Mouse (Mus musculus): Measurements from ENCODE around the gene Amotl1. TPM values are rescaled to one million over a fixed set of nuclear protein-coding genes. Genes with fewer than 3 reads are reported as not detected.

Amotl1 gene
- polyA plus RNA-seq, 1 experiment from 2014 or later = 8.4 TPM

GRCm38 (mm10) chr9:14646061-14646460 lies 1.2 kb upstream of the Amotl1 start:
- H3K9ac ChIP-seq (ENCODE audit: low read depth, low read length) = no peak overlapping the region
- no peak for ATAC-seq
- no peaks in the 10 kb centered on the region for H3K36me3 ChIP-seq (ENCODE audit: control insufficient read depth, insufficient read depth, low read length)
- no peaks in the 10 kb centered on the region for H3K9me3 ChIP-seq (ENCODE audit: control insufficient read depth, low read length)
- peaks cover 2% of the 10 kb centered on the region; the same call in 1 of the 2 replicates for H3K4me1 ChIP-seq (ENCODE audit: control insufficient read depth, insufficient read depth, low read length)
- H3K27me3 ChIP-seq (replicated peaks; ENCODE audit: control insufficient read depth, insufficient read depth, low read length) = no peaks in the 10 kb centered on the region
- H3K4me3 ChIP-seq (ENCODE audit: low read length) = no peak overlapping the region
- H3K27ac ChIP-seq (ENCODE audit: low read length) = no peak overlapping the region
- H3K4me2 ChIP-seq (ENCODE audit: low read depth, low read length) = no peak overlapping the region
- 68% methylated on average over 3 of the region's 3 CpGs for WGBS

- H3K27ac ChIP-seq (ENCODE audit: low read length) = no peak overlapping the region
- no peaks in the 10 kb centered on the region for H3K27me3 ChIP-seq (replicated peaks; ENCODE audit: control insufficient read depth, insufficient read depth, low read length)
- H3K36me3 ChIP-seq (ENCODE audit: control insufficient read depth, insufficient read depth, low read length) = no peaks in the 10 kb centered on the region
- ATAC-seq = no peak
- peaks cover 2% of the 10 kb centered on the region; the same call in 1 of the 2 replicates for H3K4me1 ChIP-seq (ENCODE audit: control insufficient read depth, insufficient read depth, low read length)
- WGBS = 61% methylated on average over 6 of the region's 6 CpGs
- no peak overlapping the region for H3K4me2 ChIP-seq (ENCODE audit: low read depth, low read length)
- no peaks in the 10 kb centered on the region for H3K9me3 ChIP-seq (ENCODE audit: control insufficient read depth, low read length)
- H3K9ac ChIP-seq (ENCODE audit: low read depth, low read length) = no peak overlapping the region
- H3K4me3 ChIP-seq (ENCODE audit: low read length) = no peak overlapping the region
Measured at GRCm38 (mm10) chr9:14643328-14643727, 1.5 kb downstream of the Amotl1 start.

GRCm38 (mm10) chr9:14642251-14643021 lies 2.4 kb downstream of the Amotl1 start:
- no peak overlapping the region for H3K4me2 ChIP-seq (ENCODE audit: low read depth, low read length)
- H3K27ac ChIP-seq (ENCODE audit: low read length) = no peak overlapping the region
- H3K4me1 ChIP-seq (ENCODE audit: control insufficient read depth, insufficient read depth, low read length) = peaks cover 2% of the 10 kb centered on the region; the same call in 1 of the 2 replicates
- WGBS = 20% methylated on average over 5 of the region's 5 CpGs
- no peaks in the 10 kb centered on the region for H3K9me3 ChIP-seq (ENCODE audit: control insufficient read depth, low read length)
- H3K4me3 ChIP-seq (ENCODE audit: low read length) = no peak overlapping the region
- peak; percentile 56 for ATAC-seq
- H3K9ac ChIP-seq (ENCODE audit: low read depth, low read length) = no peak overlapping the region
- no peaks in the 10 kb centered on the region for H3K27me3 ChIP-seq (replicated peaks; ENCODE audit: control insufficient read depth, insufficient read depth, low read length)
- no peaks in the 10 kb centered on the region for H3K36me3 ChIP-seq (ENCODE audit: control insufficient read depth, insufficient read depth, low read length)

GRCm38 (mm10) chr9:14641310-14642067 lies 3.4 kb downstream of the Amotl1 start:
- no peaks in the 10 kb centered on the region for H3K36me3 ChIP-seq (ENCODE audit: control insufficient read depth, insufficient read depth, low read length)
- no peaks in the 10 kb centered on the region for H3K9me3 ChIP-seq (ENCODE audit: control insufficient read depth, low read length)
- no peak overlapping the region for H3K4me3 ChIP-seq (ENCODE audit: low read length)
- H3K4me1 ChIP-seq (ENCODE audit: control insufficient read depth, insufficient read depth, low read length) = peaks cover 2% of the 10 kb centered on the region; the same call in 1 of the 2 replicates
- WGBS = 51% methylated on average over 7 of the region's 7 CpGs
- peak; percentile 55; the same call in 1 of the 2 replicates for ATAC-seq
- H3K27me3 ChIP-seq (replicated peaks; ENCODE audit: control insufficient read depth, insufficient read depth, low read length) = no peaks in the 10 kb centered on the region
- H3K4me2 ChIP-seq (ENCODE audit: low read depth, low read length) = no peak overlapping the region
- H3K27ac ChIP-seq (ENCODE audit: low read length) = peak overlapping the region; percentile 5; the same call in 1 of the 2 replicates
- no peak overlapping the region for H3K9ac ChIP-seq (ENCODE audit: low read depth, low read length)

- Histone ChIP-seq H3K36me3 (ENCODE audit: control insufficient read depth, insufficient read depth, low read length) (no peaks in the 10 kb centered on the region), H3K9me3 (ENCODE audit: control insufficient read depth, low read length) (no peaks in the 10 kb centered on the region), H3K9ac (ENCODE audit: low read depth, low read length) (no peak overlapping the region), H3K4me2 (ENCODE audit: low read depth, low read length) (no peak overlapping the region), H3K27ac (ENCODE audit: low read length) (no peak overlapping the region), H3K4me3 (ENCODE audit: low read length) (no peak overlapping the region), H3K4me1 (ENCODE audit: control insufficient read depth, insufficient read depth, low read length) (0 out of 2 replicates have a peak, but pooled peaks cover 3% of the 10 kb centered on the region), H3K27me3 (replicated peaks; ENCODE audit: control insufficient read depth, insufficient read depth, low read length) (no peaks in the 10 kb centered on the region)
- WGBS = 70% methylated on average over 3 of the region's 3 CpGs
- ATAC-seq = no peak
Measured at GRCm38 (mm10) chr9:14636244-14636643, 8.6 kb downstream of the Amotl1 start.

- H3K9ac ChIP-seq (ENCODE audit: low read depth, low read length) = no peak overlapping the region
- no peak overlapping the region for H3K27ac ChIP-seq (ENCODE audit: low read length)
- H3K36me3 ChIP-seq (ENCODE audit: control insufficient read depth, insufficient read depth, low read length) = no peaks in the 10 kb centered on the region
- H3K9me3 ChIP-seq (ENCODE audit: control insufficient read depth, low read length) = no peaks in the 10 kb centered on the region
- no peak overlapping the region for H3K4me3 ChIP-seq (ENCODE audit: low read length)
- 59% methylated on average over 7 of the region's 7 CpGs for WGBS
- no peaks in the 10 kb centered on the region for H3K27me3 ChIP-seq (replicated peaks; ENCODE audit: control insufficient read depth, insufficient read depth, low read length)
- no peak overlapping the region for H3K4me2 ChIP-seq (ENCODE audit: low read depth, low read length)
- no peak for ATAC-seq
- H3K4me1 ChIP-seq (ENCODE audit: control insufficient read depth, insufficient read depth, low read length) = 0 out of 2 replicates have a peak, but pooled peaks cover 3% of the 10 kb centered on the region
Measured at GRCm38 (mm10) chr9:14635551-14635950, 9.3 kb downstream of the Amotl1 start.

- no peak overlapping the region for H3K9ac ChIP-seq (ENCODE audit: low read depth, low read length)
- no peak overlapping the region for H3K4me3 ChIP-seq (ENCODE audit: low read length)
- H3K27ac ChIP-seq (ENCODE audit: low read length) = no peak overlapping the region
- no peaks in the 10 kb centered on the region for H3K36me3 ChIP-seq (ENCODE audit: control insufficient read depth, insufficient read depth, low read length)
- no peak overlapping the region for H3K4me2 ChIP-seq (ENCODE audit: low read depth, low read length)
- H3K9me3 ChIP-seq (ENCODE audit: control insufficient read depth, low read length) = no peaks in the 10 kb centered on the region
- H3K27me3 ChIP-seq (replicated peaks; ENCODE audit: control insufficient read depth, insufficient read depth, low read length) = no peaks in the 10 kb centered on the region
- WGBS = 17% methylated on average over 15 of the region's 15 CpGs
- H3K4me1 ChIP-seq (ENCODE audit: control insufficient read depth, insufficient read depth, low read length) = 0 out of 2 replicates have a peak, but pooled peaks cover 3% of the 10 kb centered on the region
- ATAC-seq = no peak
Measured at GRCm38 (mm10) chr9:14634155-14634554, 10.7 kb downstream of the Amotl1 start.

- H3K4me1 ChIP-seq (ENCODE audit: control insufficient read depth, insufficient read depth, low read length) = 0 out of 2 replicates have a peak, but pooled peaks cover 3% of the 10 kb centered on the region
- no peak overlapping the region for H3K4me2 ChIP-seq (ENCODE audit: low read depth, low read length)
- H3K4me3 ChIP-seq (ENCODE audit: low read length) = no peak overlapping the region
- no peaks in the 10 kb centered on the region for H3K9me3 ChIP-seq (ENCODE audit: control insufficient read depth, low read length)
- no peak for ATAC-seq
- WGBS = 64% methylated on average over 10 of the region's 10 CpGs
- H3K27me3 ChIP-seq (replicated peaks; ENCODE audit: control insufficient read depth, insufficient read depth, low read length) = no peaks in the 10 kb centered on the region
- no peak overlapping the region for H3K27ac ChIP-seq (ENCODE audit: low read length)
- no peak overlapping the region for H3K9ac ChIP-seq (ENCODE audit: low read depth, low read length)
- no peaks in the 10 kb centered on the region for H3K36me3 ChIP-seq (ENCODE audit: control insufficient read depth, insufficient read depth, low read length)
Measured at GRCm38 (mm10) chr9:14632365-14633163, 12.3 kb downstream of the Amotl1 start.

GRCm38 (mm10) chr9:14631729-14632128 lies 13.1 kb downstream of the Amotl1 start:
- Histone ChIP-seq H3K27ac (ENCODE audit: low read length) (no peak overlapping the region), H3K4me3 (ENCODE audit: low read length) (no peak overlapping the region), H3K4me1 (ENCODE audit: control insufficient read depth, insufficient read depth, low read length) (0 out of 2 replicates have a peak, but pooled peaks cover 3% of the 10 kb centered on the region), H3K9me3 (ENCODE audit: control insufficient read depth, low read length) (no peaks in the 10 kb centered on the region), H3K36me3 (ENCODE audit: control insufficient read depth, insufficient read depth, low read length) (no peaks in the 10 kb centered on the region), H3K4me2 (ENCODE audit: low read depth, low read length) (no peak overlapping the region), H3K27me3 (replicated peaks; ENCODE audit: control insufficient read depth, insufficient read depth, low read length) (no peaks in the 10 kb centered on the region), H3K9ac (ENCODE audit: low read depth, low read length) (no peak overlapping the region)
- WGBS = 25% methylated on average over 5 of the region's 5 CpGs
- peak; percentile 67 for ATAC-seq
